Mouse (Mus musculus): ENCODE data around the gene Fcor.

- TF ChIP-seq CTCF (IDR thresholded peaks at IDR 0.05; ENCODE audit: extremely low read depth, insufficient read depth, low read length) = no peak
- no peak for TF ChIP-seq POLR2A (IDR thresholded peaks at IDR 0.05; ENCODE audit: extremely low read depth, insufficient read depth, low read length)
These were observed 1.8 kb downstream of the Fcor start for GRCm38 (mm10) chr8:3670388-3670787.
